Mouse (Mus musculus) ovary, adult 18-20 months (tissue): ENCODE measurements at regions not wholly inside any gene's neighbourhood (a gene's known extent, or its start where the extent isn't known, plus 50 kb on each side); places are given as distances from the start of the nearest gene placed in this dataset.
A peak's percentile ranks its signal among the peaks of the same experiment; 100 is the strongest.

Experiments used
- DNase-seq: peaks from one replicate; pipeline ENCODE4 v3.0.0; 2022; ENCODE audit warnings: low spot score, mixed read lengths

- no peak for DNase-seq
These were observed 239.1 kb upstream of the Nsun2 start for GRCm38 (mm10) chr13:69294483-69294882.

- no peak for DNase-seq
These were observed 230.2 kb upstream of the Nsun2 start for GRCm38 (mm10) chr13:69303316-69303715.

- no peak for DNase-seq
These were observed 203.0 kb upstream of the Nsun2 start for GRCm38 (mm10) chr13:69330412-69331000.

GRCm38 (mm10) chr13:69331537-69332435 is 201.8 kb upstream of the Nsun2 start:
- no peak for DNase-seq

- no peak for DNase-seq
These were observed 189.7 kb upstream of the Nsun2 start for GRCm38 (mm10) chr13:69343806-69344205.

GRCm38 (mm10) chr13:69357435-69357834 is 176.1 kb upstream of the Nsun2 start:
- DNase-seq: peak; percentile 5

- DNase-seq: no peak
These were observed 167.6 kb upstream of the Nsun2 start for GRCm38 (mm10) chr13:69365880-69366490.

- no peak for DNase-seq
These were observed 160.3 kb upstream of the Nsun2 start for GRCm38 (mm10) chr13:69373101-69373815.

GRCm38 (mm10) chr13:69373816-69374142 is 159.8 kb upstream of the Nsun2 start:
- no peak for DNase-seq

- DNase-seq: no peak
These were observed 153.1 kb upstream of the Nsun2 start for GRCm38 (mm10) chr13:69380403-69380802.

- no peak for DNase-seq
These were observed 148.8 kb upstream of the Nsun2 start for GRCm38 (mm10) chr13:69384767-69385166.

- no peak for DNase-seq
These were observed 140.4 kb upstream of the Nsun2 start for GRCm38 (mm10) chr13:69392917-69393827.

GRCm38 (mm10) chr13:69394544-69394943 is 139.0 kb upstream of the Nsun2 start:
- DNase-seq: no peak

- DNase-seq: no peak
These were observed 123.2 kb upstream of the Nsun2 start for GRCm38 (mm10) chr13:69410359-69410758.

- no peak for DNase-seq
These were observed 118.7 kb upstream of the Nsun2 start for GRCm38 (mm10) chr13:69414813-69415212.

GRCm38 (mm10) chr13:69416726-69417125 is 116.8 kb upstream of the Nsun2 start:
- DNase-seq: no peak

- no peak for DNase-seq
These were observed 115.6 kb upstream of the Nsun2 start for GRCm38 (mm10) chr13:69417855-69418478.

GRCm38 (mm10) chr13:69420166-69420565 is 113.4 kb upstream of the Nsun2 start:
- no peak for DNase-seq

GRCm38 (mm10) chr13:69421966-69422365 is 111.6 kb upstream of the Nsun2 start:
- DNase-seq: no peak

- peak; percentile 52 for DNase-seq
These were observed 107.4 kb upstream of the Nsun2 start for GRCm38 (mm10) chr13:69426117-69426516.

GRCm38 (mm10) chr13:69429596-69429995 is 104.0 kb upstream of the Nsun2 start:
- DNase-seq: no peak
